26 mouse cellular contexts compared by ENCODE assay signal in the genomic region with DNA sequence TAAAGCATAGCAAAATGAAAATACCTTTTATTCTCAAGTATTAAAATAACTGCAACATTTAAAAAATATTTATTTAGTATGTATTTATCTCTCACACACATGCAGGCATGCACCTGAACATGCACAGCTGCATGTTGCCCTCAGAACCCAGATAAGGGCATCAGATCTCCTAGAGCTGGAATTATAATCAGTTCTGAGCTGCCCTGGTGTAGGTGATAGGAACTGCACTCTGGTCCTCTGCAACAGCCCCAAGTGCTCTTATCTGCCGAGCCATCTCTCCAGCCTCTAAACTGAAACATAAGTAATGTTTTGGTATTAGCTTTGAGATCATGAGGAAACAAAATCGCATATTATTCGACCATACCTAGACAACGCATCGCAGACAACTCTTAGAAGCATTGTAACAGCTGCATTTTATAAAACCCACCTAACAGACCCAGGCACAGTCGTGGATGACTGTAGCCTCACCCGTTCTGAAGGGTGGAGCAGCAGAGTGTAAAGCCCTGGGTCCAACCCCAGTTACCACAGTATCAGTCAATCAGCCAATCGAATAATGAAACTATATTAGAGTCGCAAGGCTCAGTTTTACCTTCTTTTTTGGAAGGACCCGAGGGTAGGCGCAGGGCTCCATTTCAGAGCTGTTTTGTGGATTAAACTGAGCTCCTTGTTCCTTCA. TPM values are rescaled to one million over a fixed set of nuclear protein-coding genes. Genes with fewer than 3 reads are reported as not detected.
DNase-seq lines count a peak whose midpoint lies in the region; ATAC-seq and TF ChIP-seq lines count a peak whose summit lies in the region.
"Had no signal": no experiment of that assay in that cellular context is flagged by ENCODE, and none has a peak within 500 bp of the region (broad histone marks: within the 10 kb centered on the region; RNA-seq: fewer than 3 reads in every experiment).

No protein-coding gene starts in this region.

- 0 out of 2 replicates have a peak, but pooled peaks have one; percentile 10 for TF ChIP-seq CTCF in E14TG2a.4 (conservative IDR thresholded peaks at IDR 0.05; ENCODE audit: low read length)

- H3K36me3 ChIP-seq in E14TG2a.4 (ENCODE audit: insufficient read depth, low read length): no peaks in the 10 kb centered on the region
- no peaks in the 10 kb centered on the region for H3K36me3 ChIP-seq in liver, embryonic 12.5 days
- H3K36me3 ChIP-seq in forebrain, embryonic 13.5 days (ENCODE audit: poor library complexity, severe bottlenecking): no peaks in the 10 kb centered on the region
- H3K36me3 ChIP-seq: forebrain, embryonic 10.5 days; heart, embryonic 12.5 days; limb, embryonic 13.5 days had no signal

- H3K4me2 ChIP-seq in liver, embryonic 12.5 days: peak overlapping the region; percentile 24
- H3K4me2 ChIP-seq in forebrain, embryonic 13.5 days: no peak overlapping the region
- H3K4me2 ChIP-seq: heart, embryonic 12.5 days; limb, embryonic 13.5 days; lung, embryonic 14.5 days had no signal

- no peaks in the 10 kb centered on the region for H3K4me1 ChIP-seq in E14TG2a.4 (replicated peaks; ENCODE audit: low read depth, low read length)
- H3K4me1 ChIP-seq in liver, embryonic 12.5 days: peaks cover 16% of the 10 kb centered on the region
- no peaks in the 10 kb centered on the region for H3K4me1 ChIP-seq in forebrain, embryonic 13.5 days
- H3K4me1 ChIP-seq: forebrain, embryonic 10.5 days; heart, embryonic 12.5 days; limb, embryonic 13.5 days had no signal

- no peaks in the 10 kb centered on the region for H3K9me3 ChIP-seq in E14TG2a.4 (ENCODE audit: low read length)
- H3K9me3 ChIP-seq in liver, embryonic 12.5 days (replicated peaks): no peaks in the 10 kb centered on the region
- no peaks in the 10 kb centered on the region for H3K9me3 ChIP-seq in forebrain, embryonic 13.5 days (replicated peaks)
- H3K9me3 ChIP-seq: forebrain, embryonic 10.5 days; heart, embryonic 12.5 days; limb, embryonic 13.5 days had no signal

- no peak overlapping the region for H3K9ac ChIP-seq in liver, embryonic 12.5 days
- H3K9ac ChIP-seq in forebrain, embryonic 13.5 days: no peak overlapping the region
- H3K9ac ChIP-seq: forebrain, postnatal 0 days; heart, embryonic 12.5 days; limb, embryonic 13.5 days; lung, embryonic 14.5 days had no signal

- H3K27ac ChIP-seq in liver, embryonic 12.5 days: no peak overlapping the region
- H3K27ac ChIP-seq in forebrain, embryonic 13.5 days: no peak overlapping the region
- H3K27ac ChIP-seq: forebrain, embryonic 10.5 days; layer of hippocampus, adult 2 months; limb, embryonic 13.5 days had no signal

- H3K4me3 ChIP-seq in E14TG2a.4 (replicated peaks; ENCODE audit: low read length): no peak overlapping the region
- no peak overlapping the region for H3K4me3 ChIP-seq in liver, embryonic 12.5 days
- H3K4me3 ChIP-seq in forebrain, embryonic 13.5 days: no peak overlapping the region
- H3K4me3 ChIP-seq: forebrain, embryonic 10.5 days; heart, embryonic 12.5 days; layer of hippocampus, adult 2 months; limb, embryonic 13.5 days; myocyte had no signal

- ATAC-seq in liver, embryonic 12.5 days: peak; percentile 87
- ATAC-seq in megakaryocyte progenitor cell, adult 5-6 weeks (replicated peaks; ENCODE audit: poor library complexity): peak; percentile 94
- no peak for ATAC-seq in forebrain, embryonic 13.5 days
- ATAC-seq: intestine, postnatal 0 days; midbrain, embryonic 16.5 days had no signal

- peaks cover 6% of the 10 kb centered on the region; the same call in 1 of the 2 replicates for H3K27me3 ChIP-seq in E14TG2a.4 (ENCODE audit: insufficient read depth, low read length)
- H3K27me3 ChIP-seq in liver, embryonic 12.5 days (replicated peaks): no peaks in the 10 kb centered on the region
- no peaks in the 10 kb centered on the region for H3K27me3 ChIP-seq in forebrain, embryonic 13.5 days
- H3K27me3 ChIP-seq: limb, embryonic 13.5 days had no signal

- 64% methylated on average over 11 of the region's 11 CpGs for WGBS in liver, embryonic 12.5 days (ENCODE audit: insufficient replicate concordance)
- 93% methylated on average over 11 of the region's 11 CpGs for WGBS in forebrain, embryonic 13.5 days

- DNase-seq in c-Kit-positive CD71-positive TER-119-positive erythroid progenitor cells, embryonic 14.5 days (ENCODE audit: low spot score): peak; percentile 33
- DNase-seq in layer of hippocampus, adult 9-11 months: no peak
- DNase-seq in adrenal gland, postnatal 14 days: no peak
- DNase-seq: B cell, adult 2 months; cerebellum, adult 2 months; cerebellum, postnatal 36 days; forebrain, postnatal 0 days; gastrocnemius, postnatal 14 days; heart, adult 11 months; heart, postnatal 14 days; kidney, postnatal 25 days; layer of hippocampus, postnatal 36 days; lung, embryonic 14.5 days had no signal

RNA-seq across cellular contexts. Expression of a gene that starts 11.9 kb away (rescaled TPM):
- polyA plus RNA-seq in liver, embryonic 12.5 days (2016; fragmentation: Nextera tagmentation; extraction: Ambion mirVana): 0.33 and 0.37 TPM in 2 replicates
- 0.25 TPM in 1 of 2 replicates, not detected in the other for total RNA-seq in megakaryocyte progenitor cell, adult 5-6 weeks (2015)
- total RNA-seq in megakaryocyte progenitor cell, adult 5-6 weeks (2017): 0.14 and 0.67 TPM in 2 replicates
- 4.0 and 4.4 TPM in 2 replicates for total RNA-seq in adrenal gland, postnatal 14 days (2021)
- 0.08 TPM in 1 of 2 replicates, not detected in the other for polyA plus RNA-seq in forebrain, embryonic 13.5 days (2015; fragmentation: Nextera tagmentation; extraction: Ambion mirVana)
- total RNA-seq: gastrocnemius, postnatal 14 days; heart, postnatal 14 days; layer of hippocampus, adult 2 months; layer of hippocampus, postnatal 36 days had no signal
- polyA plus RNA-seq: forebrain, postnatal 0 days; heart, embryonic 12.5 days; hindbrain, embryonic 11.5 days; kidney, embryonic 14.5 days; myocyte had no signal
